Mouse (Mus musculus) neural tube, embryonic 13.5 days (tissue): Measurements from ENCODE around the gene Gm10643. TPM values are rescaled to one million over a fixed set of nuclear protein-coding genes. Genes with fewer than 3 reads are reported as not detected.

Experiments used
- ATAC-seq: fragments of 200-750 bp; cut with Nextera tagmentation; 2 replicates; pipeline ENCODE4 v1.8.0; 2017; ENCODE audit warnings: low read depth, mild to moderate bottlenecking, moderate TSS enrichment, moderate library complexity
- H3K27ac ChIP-seq: fragments of 300-500 bp; sonication (generic); replicated peaks from 2 replicates; pipeline ENCODE4 v1.5.1; 2015; ENCODE audit warnings: moderate library complexity, mild to moderate bottlenecking, inconsistent platforms
- H3K27me3 ChIP-seq: fragments of 300-500 bp; sonication (generic); 2 replicates; pipeline ENCODE4 v1.6.1; 2015; ENCODE audit warnings: mild to moderate bottlenecking, inconsistent platforms
- H3K36me3 ChIP-seq: fragments of 300-500 bp; sonication (generic); 2 replicates; pipeline ENCODE4 v1.6.1; 2015; ENCODE audit warnings: mild to moderate bottlenecking, inconsistent platforms
- H3K4me1 ChIP-seq: fragments of 300-500 bp; sonication (generic); replicated peaks from 2 replicates; pipeline ENCODE4 v1.6.1; 2015; ENCODE audit warnings: inconsistent platforms
- H3K4me2 ChIP-seq: fragments of 300-500 bp; sonication (generic); 2 replicates; pipeline ENCODE4 v1.6.1; 2015; ENCODE audit warnings: inconsistent platforms, mild to moderate bottlenecking, moderate library complexity
- H3K4me3 ChIP-seq: fragments of 300-500 bp; sonication (generic); 2 replicates; pipeline ENCODE4 v1.5.1; 2015; ENCODE audit warnings: mild to moderate bottlenecking, inconsistent platforms
- H3K9ac ChIP-seq: fragments of 300-500 bp; sonication (generic); 2 replicates; pipeline ENCODE4 v1.6.1; 2015; ENCODE audit warnings: moderate library complexity, mild to moderate bottlenecking, inconsistent platforms
- H3K9me3 ChIP-seq: fragments of 300-500 bp; sonication (generic); 2 replicates; pipeline ENCODE4 v1.6.1; 2016; ENCODE audit warnings: inconsistent platforms
- WGBS: fragments of 180-500 bp; shearing (Covaris S2); methylation state at CpG from one replicate; pipeline ENCODE4 v1.1.7; 2015; 5-methylcytosine and 5-hydroxymethylcytosine counted together
- microRNA counts: library from miRNA; unstranded; fragments of <30 nt; microRNA quantifications from one replicate; lab custom pipeline; 2016
- microRNA-seq: library from miRNA; unstranded; fragments of <30 nt; microRNA quantifications from one replicate; pipeline ENCODE4, GENCODE M21; 2016
- polyA plus RNA-seq: library from polyadenylated mRNA; unstranded; fragments of >200 nt; fragmentation: Nextera tagmentation; extraction: Ambion mirVana; gene quantifications from 2 replicates; pipeline ENCODE4 v1.2.1, GENCODE M21; 2015

Gm10643 gene
- polyA plus RNA-seq, 1 experiment from 2014 or later: 1.9 TPM

DNA sequence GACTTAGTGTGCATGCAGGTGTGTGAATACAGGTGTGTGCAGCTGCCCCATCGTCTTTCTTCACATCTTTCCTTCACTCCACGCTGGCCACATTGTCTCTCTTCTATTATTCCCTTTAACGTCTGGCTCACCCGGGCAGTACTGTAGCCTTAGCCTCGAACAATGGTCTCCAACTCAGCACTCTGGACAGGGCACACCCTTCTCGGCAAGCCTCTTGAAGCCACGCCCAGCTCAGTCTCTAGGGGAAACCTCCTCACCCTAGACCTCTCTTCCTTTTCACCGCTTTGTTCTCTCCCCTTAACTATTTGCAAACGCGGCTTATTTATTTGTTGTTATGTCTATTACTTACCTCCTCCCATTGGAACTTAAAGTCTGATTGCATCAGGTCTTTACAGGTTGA is 37.5 kb downstream of the Gm10643 start:
- Histone ChIP-seq H3K27ac (no peak overlapping the region), H3K4me1 (0 out of 2 replicates have a peak, but pooled peaks cover 12% of the 10 kb centered on the region), H3K27me3 (peaks cover 49% of the 10 kb centered on the region), H3K9ac (no peak overlapping the region), H3K4me3 (no peak overlapping the region), H3K4me2 (peak overlapping the region; percentile 80; the same call in 1 of the 2 replicates), H3K9me3 (no peaks in the 10 kb centered on the region), H3K36me3 (no peaks in the 10 kb centered on the region)
- WGBS: 9% methylated on average over 10 of the region's 10 CpGs
- no peak for ATAC-seq

DNA sequence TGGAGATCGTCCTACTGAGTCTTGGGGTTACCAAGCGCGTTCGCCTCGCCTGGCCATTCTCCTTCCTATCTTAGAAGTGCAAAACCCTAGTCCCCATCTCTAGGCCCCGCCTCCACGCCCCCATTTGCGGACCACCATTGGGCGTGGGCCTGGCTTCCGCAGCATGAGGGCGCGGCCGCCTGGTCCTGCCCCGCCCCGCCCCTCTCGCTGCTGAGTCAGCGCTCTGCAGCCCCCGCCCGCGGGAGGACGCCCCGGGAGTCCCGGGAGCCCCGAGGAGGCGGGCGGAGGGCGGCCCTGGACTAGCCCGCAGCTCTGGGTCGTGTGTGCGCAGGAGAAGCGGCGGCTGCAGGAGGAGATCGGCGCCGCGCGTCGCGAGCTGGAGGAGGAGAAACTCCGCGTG is 39.1 kb downstream of the Gm10643 start:
- no peaks in the 10 kb centered on the region for H3K36me3 ChIP-seq
- H3K4me2 ChIP-seq: peak overlapping the region; percentile 80
- ATAC-seq: peak; percentile 78
- no peak overlapping the region for H3K27ac ChIP-seq
- peaks cover 65% of the 10 kb centered on the region for H3K27me3 ChIP-seq
- peak overlapping the region; percentile 49 for H3K4me3 ChIP-seq
- peak overlapping the region; percentile 73 for H3K9ac ChIP-seq
- 0 out of 2 replicates have a peak, but pooled peaks cover 16% of the 10 kb centered on the region for H3K4me1 ChIP-seq
- WGBS: under 1% methylated on average over 41 of the region's 41 CpGs
- no peaks in the 10 kb centered on the region for H3K9me3 ChIP-seq

DNA sequence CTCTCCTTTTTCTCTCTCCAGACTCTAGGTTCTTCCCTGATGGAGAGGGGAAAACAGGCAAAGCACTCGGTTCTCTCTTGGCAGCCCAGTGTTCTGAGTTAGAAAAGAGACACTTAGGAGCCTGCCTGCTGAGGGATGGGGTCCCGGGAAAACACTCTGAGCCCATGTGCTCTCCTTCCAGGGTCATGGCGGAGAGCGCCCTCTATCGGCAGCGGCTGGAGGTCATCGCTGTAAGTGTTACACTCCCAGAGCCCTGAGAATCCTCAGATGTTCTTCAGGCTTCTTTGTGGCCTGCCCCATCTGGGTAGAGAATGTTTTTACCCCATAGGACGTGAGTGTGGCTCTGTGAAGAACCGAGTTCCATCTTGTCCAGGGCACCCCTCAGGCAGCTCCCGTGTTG is 40.8 kb downstream of the Gm10643 start:
- WGBS: 19% methylated on average over 10 of the region's 10 CpGs
- H3K9ac ChIP-seq: no peak overlapping the region
- no peak overlapping the region for H3K27ac ChIP-seq
- H3K9me3 ChIP-seq: no peaks in the 10 kb centered on the region
- 0 out of 2 replicates have a peak, but pooled peaks cover 16% of the 10 kb centered on the region for H3K4me1 ChIP-seq
- ATAC-seq: no peak
- no peak overlapping the region for H3K4me3 ChIP-seq
- no peaks in the 10 kb centered on the region for H3K36me3 ChIP-seq
- H3K27me3 ChIP-seq: peaks cover 71% of the 10 kb centered on the region
- H3K4me2 ChIP-seq: no peak overlapping the region

DNA sequence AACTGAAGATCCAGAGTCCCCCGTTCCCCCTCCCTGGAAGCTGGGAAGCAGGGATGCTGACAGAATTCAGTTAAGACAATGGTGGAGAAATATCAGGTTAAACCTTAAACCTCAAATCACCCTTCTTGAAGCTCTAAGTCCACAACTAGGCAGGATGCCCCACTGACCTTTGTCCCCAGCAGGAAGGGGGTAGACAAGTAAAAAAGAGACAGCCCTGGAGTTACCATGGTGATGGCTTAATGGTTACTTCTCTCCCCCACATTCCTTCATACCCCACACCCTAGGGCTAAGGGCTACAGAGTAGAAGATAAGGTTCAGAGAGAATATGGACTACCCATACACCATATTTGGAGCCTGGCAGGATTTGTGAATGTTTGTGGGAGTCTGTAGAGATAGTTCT is 41.3 kb downstream of the Gm10643 start:
- Histone ChIP-seq H3K4me1 (0 out of 2 replicates have a peak, but pooled peaks cover 16% of the 10 kb centered on the region), H3K9ac (no peak overlapping the region), H3K4me3 (no peak overlapping the region), H3K4me2 (no peak overlapping the region), H3K27me3 (peaks cover 70% of the 10 kb centered on the region), H3K27ac (no peak overlapping the region), H3K9me3 (no peaks in the 10 kb centered on the region), H3K36me3 (no peaks in the 10 kb centered on the region)
- WGBS: 60% methylated on average over 1 of the region's 1 CpGs
- ATAC-seq: no peak

DNA sequence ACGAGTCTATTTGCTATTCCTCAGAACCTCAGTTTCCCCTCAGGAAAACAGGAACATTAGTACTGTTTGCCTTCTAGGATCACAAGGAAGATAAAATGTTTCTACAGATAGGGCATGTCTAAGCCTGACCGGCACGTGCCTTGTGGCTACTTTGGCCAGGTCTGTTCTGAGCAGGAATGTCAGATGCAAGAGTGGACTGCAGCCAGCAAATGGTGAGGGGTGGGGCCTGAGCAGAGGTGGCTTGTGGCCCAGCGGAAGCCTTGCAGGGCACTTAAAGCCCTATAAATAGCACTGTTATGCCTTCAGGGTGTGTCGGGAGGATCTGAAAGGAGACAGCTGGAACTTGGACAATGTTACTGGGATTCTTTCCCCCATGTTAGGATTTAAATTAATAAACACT is 41.9 kb downstream of the Gm10643 start:
- no peaks in the 10 kb centered on the region for H3K36me3 ChIP-seq
- no peaks in the 10 kb centered on the region for H3K9me3 ChIP-seq
- H3K4me1 ChIP-seq: 0 out of 2 replicates have a peak, but pooled peaks cover 16% of the 10 kb centered on the region
- no peak overlapping the region for H3K9ac ChIP-seq
- H3K27ac ChIP-seq: no peak overlapping the region
- H3K27me3 ChIP-seq: peaks cover 67% of the 10 kb centered on the region
- no peak overlapping the region for H3K4me2 ChIP-seq
- ATAC-seq: no peak
- WGBS: 34% methylated on average over 5 of the region's 5 CpGs
- H3K4me3 ChIP-seq: no peak overlapping the region

DNA sequence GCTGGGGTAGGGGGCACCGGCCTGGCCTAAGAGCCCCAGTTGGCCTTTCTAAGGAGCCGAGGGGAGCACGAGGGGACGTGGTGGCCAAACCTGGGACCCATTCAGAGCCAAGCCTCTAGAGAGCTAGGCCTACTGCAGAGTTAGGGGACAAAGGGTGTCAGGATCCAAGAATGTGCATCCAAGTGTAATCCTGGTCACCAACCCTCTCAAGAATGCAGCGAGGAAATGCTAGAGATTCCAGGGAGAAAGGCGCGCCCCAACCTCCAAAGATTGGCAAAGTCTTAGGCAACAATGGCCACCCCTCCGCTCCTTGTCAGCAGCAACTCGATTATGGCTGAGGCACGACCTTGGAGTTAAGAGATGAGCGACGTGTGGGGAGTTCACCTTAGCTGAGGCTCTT is 43.4 kb downstream of the Gm10643 start:
- Histone ChIP-seq H3K4me1 (0 out of 2 replicates have a peak, but pooled peaks cover 14% of the 10 kb centered on the region), H3K4me2 (no peak overlapping the region), H3K9ac (no peak overlapping the region), H3K9me3 (no peaks in the 10 kb centered on the region), H3K27ac (no peak overlapping the region), H3K4me3 (no peak overlapping the region), H3K27me3 (peaks cover 56% of the 10 kb centered on the region), H3K36me3 (no peaks in the 10 kb centered on the region)
- WGBS: 49% methylated on average over 12 of the region's 12 CpGs
- no peak for ATAC-seq

DNA sequence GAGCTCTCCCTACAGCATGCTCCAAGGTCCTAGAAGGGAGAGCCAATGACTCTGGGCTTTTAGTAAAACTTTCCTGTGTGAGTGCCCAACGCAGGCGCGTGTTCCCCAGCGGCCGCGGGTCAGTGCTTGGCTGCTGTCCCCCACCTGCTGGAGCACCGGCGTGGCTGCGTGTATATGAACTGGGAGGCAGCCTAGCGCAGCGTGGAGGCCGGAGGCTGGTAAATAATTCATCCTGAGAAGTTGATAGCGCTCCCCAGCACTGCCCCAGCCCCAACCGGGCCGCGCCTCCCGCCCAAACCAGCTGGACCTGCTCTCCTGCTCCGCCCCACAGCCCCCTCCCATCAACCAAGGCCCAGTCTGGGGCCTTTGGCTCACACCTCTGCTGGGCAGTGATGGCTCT is 43.8 kb downstream of the Gm10643 start, which contains the start of gene Palm3:
Gene Palm3, plus strand, starts transcription at position 376 of the 400 bp plus-strand sequence.
- no peak within 1 kb of the TSS for H3K4me3 ChIP-seq
- no peak within 1 kb of the TSS for H3K27ac ChIP-seq
- H3K4me1 ChIP-seq: 0 out of 2 replicates have a peak, but pooled peaks cover 10% of the 10 kb centered on the region
- WGBS: 9% methylated on average over 18 of the region's 18 CpGs
- no peaks in the 10 kb centered on the region for H3K9me3 ChIP-seq
- ATAC-seq: no peak
- peaks cover 52% of the 10 kb centered on the region for H3K27me3 ChIP-seq
- no peak within 1 kb of the TSS for H3K4me2 ChIP-seq
- H3K9ac ChIP-seq: no peak within 1 kb of the TSS
- H3K36me3 ChIP-seq: no peaks in the 10 kb centered on the region

DNA sequence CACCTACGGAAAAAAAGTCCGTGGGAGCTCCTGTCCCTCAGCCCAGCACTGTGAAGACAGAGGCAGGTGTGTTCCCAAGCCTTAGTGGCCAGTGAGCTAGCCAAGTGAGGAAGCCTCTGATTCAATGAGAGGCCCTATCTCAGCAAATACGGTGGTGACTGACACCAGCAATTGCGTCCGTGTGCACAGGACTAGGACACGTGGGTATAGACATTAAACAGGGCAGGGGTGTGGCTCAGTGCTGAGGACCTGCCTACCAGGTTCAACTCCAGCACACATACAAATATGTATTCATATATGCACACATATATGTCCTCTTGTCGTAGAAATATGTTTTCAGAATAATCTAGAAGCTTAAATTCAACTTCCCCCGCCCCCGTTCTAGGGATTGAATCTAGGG is 45.2 kb downstream of the Gm10643 start:
- no peak overlapping the region for H3K4me3 ChIP-seq
- no peak overlapping the region for H3K27ac ChIP-seq
- WGBS: 86% methylated on average over 9 of the region's 9 CpGs
- peaks cover 40% of the 10 kb centered on the region for H3K27me3 ChIP-seq
- H3K4me2 ChIP-seq: no peak overlapping the region
- H3K9me3 ChIP-seq: no peaks in the 10 kb centered on the region
- no peak overlapping the region for H3K9ac ChIP-seq
- H3K36me3 ChIP-seq: no peaks in the 10 kb centered on the region
- no peak for ATAC-seq
- H3K4me1 ChIP-seq: 0 out of 2 replicates have a peak, but pooled peaks cover 4% of the 10 kb centered on the region

DNA sequence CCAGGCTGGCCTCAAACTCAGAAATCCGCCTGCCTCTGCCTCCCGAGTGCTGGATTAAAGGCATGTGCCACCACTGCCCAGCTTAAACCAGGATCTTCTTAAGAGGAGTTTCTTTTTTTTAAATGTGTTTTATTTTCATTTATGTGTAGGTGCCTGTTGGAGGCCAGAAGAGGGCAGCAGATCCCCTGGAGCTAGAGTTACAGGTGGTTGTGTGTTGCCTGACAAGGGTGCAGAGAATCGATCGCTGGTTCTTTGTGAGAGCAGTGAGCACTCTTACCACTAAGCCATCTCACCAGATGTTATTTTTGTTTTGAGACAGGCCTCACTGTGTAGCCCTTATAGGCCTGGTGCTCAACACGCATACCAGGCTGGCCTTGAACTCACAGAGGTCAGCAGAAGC is 49.1 kb downstream of the Gm10643 start:
- H3K9me3 ChIP-seq: no peaks in the 10 kb centered on the region
- H3K4me3 ChIP-seq: no peak overlapping the region
- ATAC-seq: no peak
- 92% methylated on average over 5 of the region's 5 CpGs for WGBS
- peaks cover 20% of the 10 kb centered on the region for H3K4me1 ChIP-seq
- H3K27me3 ChIP-seq: peaks cover 44% of the 10 kb centered on the region
- H3K36me3 ChIP-seq: no peaks in the 10 kb centered on the region
- no peak overlapping the region for H3K4me2 ChIP-seq
- H3K27ac ChIP-seq: no peak overlapping the region
- no peak overlapping the region for H3K9ac ChIP-seq

MicroRNA genes within 50 kb of the gene (microRNA counts, 519-probe panel; counts per million panel counts)
- 3,297 counts per million, percentile 41 among the panel's probes with 10 or more counts for microRNA mmu-miR-709 (lab: Ali Mortazavi, UCI)

Small RNA genes lying within 50 kb of the gene (microRNA-seq; reads per million reads assigned to microRNA genes)
- gene Mir709: not detected

Other genes with a start within 250 kb of the Gm10643 start
- 40.0 and 40.1 TPM in 2 replicates for gene Adgrl1, start 165.0 kb downstream of the Gm10643 start, polyA plus RNA-seq
- gene Gm10644, start 109.9 kb downstream of the Gm10643 start, polyA plus RNA-seq: 0.62 and 0.77 TPM in 2 replicates
- 12.7 and 14.6 TPM in 2 replicates for gene Asf1b, start 109.6 kb downstream of the Gm10643 start, polyA plus RNA-seq
- 203 and 207 TPM in 2 replicates for gene Prkaca, start 92.1 kb downstream of the Gm10643 start, polyA plus RNA-seq
- gene Samd1, start 67.5 kb downstream of the Gm10643 start, polyA plus RNA-seq: 8.0 and 8.3 TPM in 2 replicates
- 0.62 and 0.87 TPM in 2 replicates for gene 1700067K01Rik, start 63.6 kb downstream of the Gm10643 start, polyA plus RNA-seq
- gene 2210011C24Rik, start 53.0 kb downstream of the Gm10643 start, polyA plus RNA-seq: 1.0 TPM in 1 of 2 replicates, not detected in the other
- 7.4 and 8.5 TPM in 2 replicates for gene Palm3, start 43.7 kb downstream of the Gm10643 start, polyA plus RNA-seq
- gene Il27ra, start 22.5 kb downstream of the Gm10643 start, polyA plus RNA-seq: 0.43 and 0.56 TPM in 2 replicates
- not detected in 2 replicates for gene Rln3, start 20.1 kb downstream of the Gm10643 start, polyA plus RNA-seq
- 8.1 and 8.2 TPM in 2 replicates for gene Rfx1, start 1.7 kb upstream of the Gm10643 start, polyA plus RNA-seq
- gene Dcaf15, start 39.6 kb upstream of the Gm10643 start, polyA plus RNA-seq: 16.5 and 16.8 TPM in 2 replicates
- gene Podnl1, start 60.9 kb upstream of the Gm10643 start, polyA plus RNA-seq: 0.36 and 0.51 TPM in 2 replicates
- gene Cc2d1a, start 82.8 kb upstream of the Gm10643 start, polyA plus RNA-seq: 24.3 and 25.6 TPM in 2 replicates
- gene 4930432K21Rik, start 82.9 kb upstream of the Gm10643 start, polyA plus RNA-seq: 1.4 and 1.6 TPM in 2 replicates
- gene Nanos3, start 120.1 kb upstream of the Gm10643 start, polyA plus RNA-seq: 6.1 and 10.1 TPM in 2 replicates
- 32.9 and 34.7 TPM in 2 replicates for gene Zswim4, start 171.9 kb upstream of the Gm10643 start, polyA plus RNA-seq
- 255 and 273 TPM in 2 replicates for gene D8Ertd738e, start 184.6 kb upstream of the Gm10643 start, polyA plus RNA-seq
- gene Mri1, start 192.2 kb upstream of the Gm10643 start, polyA plus RNA-seq: 50.6 and 50.8 TPM in 2 replicates
- 23.3 and 30.4 TPM in 2 replicates for gene Ccdc130, start 205.2 kb upstream of the Gm10643 start, polyA plus RNA-seq